Mouse (Mus musculus): ENCODE measurements around the gene Ankrd31. TPM values are rescaled to one million over a fixed set of nuclear protein-coding genes. Genes with fewer than 3 reads are reported as not detected.

The Ankrd31 gene
- not detected in 2 replicates for polyA plus RNA-seq (2015; fragmentation: Nextera tagmentation; extraction: Ambion mirVana)

GRCm38 (mm10) chr13:96748109-96748845 is at the start of gene Ankrd31:
TSS of gene Ankrd31 (plus strand) at chr13:96748272.
- H3K36me3 ChIP-seq: no peaks in the 10 kb centered on the region
- WGBS: 93% methylated on average over 38 of the region's 42 CpGs
- no peak within 1 kb of the TSS for H3K27ac ChIP-seq
- H3K4me2 ChIP-seq: no peak within 1 kb of the TSS
- no peaks in the 10 kb centered on the region for H3K9me3 ChIP-seq
- no peaks in the 10 kb centered on the region for H3K4me1 ChIP-seq
- no peaks in the 10 kb centered on the region for H3K27me3 ChIP-seq
- H3K9ac ChIP-seq: no peak within 1 kb of the TSS
- no peak within 1 kb of the TSS for H3K4me3 ChIP-seq
- ATAC-seq (ENCODE audit: insufficient number of reproducible peaks, insufficient read depth, low FRiP score, low TSS enrichment, low read depth): no peak

GRCm38 (mm10) chr13:96702567-96703278 is 45.3 kb upstream of the Ankrd31 start:
- no peak for ATAC-seq (ENCODE audit: insufficient number of reproducible peaks, insufficient read depth, low FRiP score, low TSS enrichment, low read depth)
- Histone ChIP-seq H3K9me3 (no peaks in the 10 kb centered on the region), H3K27me3 (no peaks in the 10 kb centered on the region), H3K4me1 (no peaks in the 10 kb centered on the region), H3K9ac (no peak overlapping the region), H3K27ac (no peak overlapping the region), H3K4me3 (no peak overlapping the region), H3K36me3 (no peaks in the 10 kb centered on the region), H3K4me2 (no peak overlapping the region)
- WGBS: 76% methylated on average over 9 of the region's 9 CpGs

GRCm38 (mm10) chr13:96709269-96710233 is 38.5 kb upstream of the Ankrd31 start:
- Histone ChIP-seq H3K4me2 (no peak overlapping the region), H3K36me3 (no peaks in the 10 kb centered on the region), H3K4me3 (no peak overlapping the region), H3K9ac (no peak overlapping the region), H3K9me3 (no peaks in the 10 kb centered on the region), H3K4me1 (no peaks in the 10 kb centered on the region), H3K27ac (no peak overlapping the region), H3K27me3 (no peaks in the 10 kb centered on the region)
- no peak for ATAC-seq (ENCODE audit: insufficient number of reproducible peaks, insufficient read depth, low FRiP score, low TSS enrichment, low read depth)
- 65% methylated on average over 8 of the region's 8 CpGs for WGBS

- no peak for ATAC-seq (ENCODE audit: insufficient number of reproducible peaks, insufficient read depth, low FRiP score, low TSS enrichment, low read depth)
- Histone ChIP-seq H3K4me2 (no peak overlapping the region), H3K27me3 (no peaks in the 10 kb centered on the region), H3K36me3 (no peaks in the 10 kb centered on the region), H3K4me1 (no peaks in the 10 kb centered on the region), H3K9ac (no peak overlapping the region), H3K9me3 (no peaks in the 10 kb centered on the region), H3K27ac (no peak overlapping the region), H3K4me3 (no peak overlapping the region)
- 85% methylated on average over 2 of the region's 2 CpGs for WGBS
Measured at GRCm38 (mm10) chr13:96716311-96716710, 31.8 kb upstream of the Ankrd31 start.

- H3K27ac ChIP-seq: no peak overlapping the region
- WGBS: 65% methylated on average over 1 of the region's 1 CpGs
- ATAC-seq (ENCODE audit: insufficient number of reproducible peaks, insufficient read depth, low FRiP score, low TSS enrichment, low read depth): no peak
Measured at GRCm38 (mm10) chr13:96717821-96718220, 30.3 kb upstream of the Ankrd31 start.

GRCm38 (mm10) chr13:96720003-96720402 is 28.1 kb upstream of the Ankrd31 start:
- Histone ChIP-seq H3K9ac (no peak overlapping the region), H3K4me3 (no peak overlapping the region), H3K4me2 (no peak overlapping the region), H3K4me1 (no peaks in the 10 kb centered on the region), H3K27me3 (no peaks in the 10 kb centered on the region), H3K27ac (no peak overlapping the region), H3K9me3 (no peaks in the 10 kb centered on the region), H3K36me3 (no peaks in the 10 kb centered on the region)
- ATAC-seq (ENCODE audit: insufficient number of reproducible peaks, insufficient read depth, low FRiP score, low TSS enrichment, low read depth): 0 out of 2 replicates have a peak, but pooled peaks have one; percentile 56
- WGBS: 84% methylated on average over 2 of the region's 2 CpGs

More at GRCm38 (mm10) chr13:96717821-96718220, 30.3 kb upstream of the Ankrd31 start:
- Histone ChIP-seq H3K4me3 (no peak overlapping the region), H3K9me3 (no peaks in the 10 kb centered on the region), H3K4me2 (no peak overlapping the region), H3K27me3 (no peaks in the 10 kb centered on the region), H3K4me1 (no peaks in the 10 kb centered on the region), H3K9ac (no peak overlapping the region), H3K36me3 (no peaks in the 10 kb centered on the region)

GRCm38 (mm10) chr13:96728289-96728688 is 19.8 kb upstream of the Ankrd31 start:
- H3K9me3 ChIP-seq: no peaks in the 10 kb centered on the region
- no peak for ATAC-seq (ENCODE audit: insufficient number of reproducible peaks, insufficient read depth, low FRiP score, low TSS enrichment, low read depth)
- no peaks in the 10 kb centered on the region for H3K36me3 ChIP-seq
- no peaks in the 10 kb centered on the region for H3K4me1 ChIP-seq
- H3K9ac ChIP-seq: no peak overlapping the region
- 78% methylated on average over 7 of the region's 7 CpGs for WGBS
- no peak overlapping the region for H3K4me3 ChIP-seq
- H3K4me2 ChIP-seq: no peak overlapping the region
- H3K27me3 ChIP-seq: no peaks in the 10 kb centered on the region
- H3K27ac ChIP-seq: no peak overlapping the region

GRCm38 (mm10) chr13:96729146-96729545 is 18.9 kb upstream of the Ankrd31 start:
- H3K4me3 ChIP-seq: no peak overlapping the region
- H3K27me3 ChIP-seq: no peaks in the 10 kb centered on the region
- H3K9me3 ChIP-seq: no peaks in the 10 kb centered on the region
- 90% methylated on average over 5 of the region's 5 CpGs for WGBS
- H3K4me1 ChIP-seq: no peaks in the 10 kb centered on the region
- no peak for ATAC-seq (ENCODE audit: insufficient number of reproducible peaks, insufficient read depth, low FRiP score, low TSS enrichment, low read depth)
- H3K36me3 ChIP-seq: no peaks in the 10 kb centered on the region
- no peak overlapping the region for H3K27ac ChIP-seq
- H3K4me2 ChIP-seq: no peak overlapping the region
- no peak overlapping the region for H3K9ac ChIP-seq

GRCm38 (mm10) chr13:96730116-96730515 is 18.0 kb upstream of the Ankrd31 start:
- no peak overlapping the region for H3K4me2 ChIP-seq
- 86% methylated on average over 1 of the region's 1 CpGs for WGBS

GRCm38 (mm10) chr13:96735175-96735574 is 12.9 kb upstream of the Ankrd31 start:
- H3K36me3 ChIP-seq: no peaks in the 10 kb centered on the region
- WGBS: 37% methylated on average over 1 of the region's 1 CpGs
- no peak overlapping the region for H3K27ac ChIP-seq
- H3K9ac ChIP-seq: no peak overlapping the region
- H3K4me2 ChIP-seq: no peak overlapping the region
- no peaks in the 10 kb centered on the region for H3K9me3 ChIP-seq
- H3K4me1 ChIP-seq: no peaks in the 10 kb centered on the region
- H3K4me3 ChIP-seq: no peak overlapping the region
- ATAC-seq (ENCODE audit: insufficient number of reproducible peaks, insufficient read depth, low FRiP score, low TSS enrichment, low read depth): no peak
- H3K27me3 ChIP-seq: no peaks in the 10 kb centered on the region

More at GRCm38 (mm10) chr13:96730116-96730515, 18.0 kb upstream of the Ankrd31 start:
- H3K27ac ChIP-seq: no peak overlapping the region
- ATAC-seq (ENCODE audit: insufficient number of reproducible peaks, insufficient read depth, low FRiP score, low TSS enrichment, low read depth): no peak
- no peaks in the 10 kb centered on the region for H3K36me3 ChIP-seq
- no peaks in the 10 kb centered on the region for H3K9me3 ChIP-seq
- H3K4me1 ChIP-seq: no peaks in the 10 kb centered on the region
- no peak overlapping the region for H3K4me3 ChIP-seq
- no peaks in the 10 kb centered on the region for H3K27me3 ChIP-seq
- H3K9ac ChIP-seq: no peak overlapping the region

GRCm38 (mm10) chr13:96740159-96740558 is 7.9 kb upstream of the Ankrd31 start:
- no peak overlapping the region for H3K4me3 ChIP-seq
- H3K36me3 ChIP-seq: no peaks in the 10 kb centered on the region
- H3K27me3 ChIP-seq: no peaks in the 10 kb centered on the region
- H3K9me3 ChIP-seq: no peaks in the 10 kb centered on the region
- no peak overlapping the region for H3K4me2 ChIP-seq
- no peak overlapping the region for H3K9ac ChIP-seq
- no peak overlapping the region for H3K27ac ChIP-seq
- no peaks in the 10 kb centered on the region for H3K4me1 ChIP-seq
- ATAC-seq (ENCODE audit: insufficient number of reproducible peaks, insufficient read depth, low FRiP score, low TSS enrichment, low read depth): no peak
- 62% methylated on average over 2 of the region's 2 CpGs for WGBS

Measured in embryonic facial prominence, embryonic 13.5 days (tissue).